Mouse (Mus musculus) hindbrain, embryonic 15.5 days (tissue): Measurements from ENCODE around the gene Csf1. TPM values are rescaled to one million over a fixed set of nuclear protein-coding genes. Genes with fewer than 3 reads are reported as not detected.
A peak's percentile ranks its signal among the peaks of the same experiment; 100 is the strongest.

ENCODE experiments used
- ATAC-seq: fragments of 200-750 bp; cut with Nextera tagmentation; 2 replicates; pipeline ENCODE4 v1.8.0; 2017; ENCODE audit warnings: low read depth, moderate number of reproducible peaks, moderate TSS enrichment; ENCODE audit not compliant: low FRiP score
- H3K27ac ChIP-seq: fragments of 300-500 bp; sonication (generic); replicated peaks from 2 replicates; pipeline ENCODE4 v1.5.1; 2015; ENCODE audit warnings: mild to moderate bottlenecking, inconsistent platforms
- H3K27me3 ChIP-seq: fragments of 300-500 bp; sonication (generic); 2 replicates; pipeline ENCODE4 v1.6.1; 2015; ENCODE audit warnings: control low read depth, inconsistent platforms
- H3K36me3 ChIP-seq: fragments of 300-500 bp; sonication (generic); 2 replicates; pipeline ENCODE4 v1.6.1; 2015; ENCODE audit warnings: control low read depth, inconsistent platforms
- H3K4me1 ChIP-seq: fragments of 300-500 bp; sonication (generic); replicated peaks from 2 replicates; pipeline ENCODE4 v1.6.1; 2015; ENCODE audit warnings: control low read depth, inconsistent platforms
- H3K4me2 ChIP-seq: fragments of 300-500 bp; sonication (generic); 2 replicates; pipeline ENCODE4 v1.6.1; 2015; ENCODE audit warnings: moderate library complexity, mild to moderate bottlenecking, inconsistent platforms
- H3K4me3 ChIP-seq: fragments of 300-500 bp; sonication (generic); 2 replicates; pipeline ENCODE4 v1.5.1; 2015; ENCODE audit warnings: mild to moderate bottlenecking, inconsistent platforms
- H3K9ac ChIP-seq: fragments of 300-500 bp; sonication (generic); 2 replicates; pipeline ENCODE4 v1.6.1; 2015; ENCODE audit warnings: inconsistent platforms
- H3K9me3 ChIP-seq: fragments of 300-500 bp; sonication (generic); 2 replicates; pipeline ENCODE4 v1.6.1; 2016; ENCODE audit warnings: control low read depth, inconsistent platforms
- WGBS: fragments of 180-500 bp; shearing (Covaris S2); methylation state at CpG from one replicate; pipeline ENCODE4 v1.1.7; 2015; 5-methylcytosine and 5-hydroxymethylcytosine counted together
- polyA plus RNA-seq: library from polyadenylated mRNA; unstranded; fragments of >200 nt; fragmentation: Nextera tagmentation; extraction: Ambion mirVana; gene quantifications from 2 replicates; pipeline ENCODE4 v1.2.1, GENCODE M21; 2015

The Csf1 gene
- polyA plus RNA-seq, 1 experiment from 2014 or later: 7.9 TPM

DNA sequence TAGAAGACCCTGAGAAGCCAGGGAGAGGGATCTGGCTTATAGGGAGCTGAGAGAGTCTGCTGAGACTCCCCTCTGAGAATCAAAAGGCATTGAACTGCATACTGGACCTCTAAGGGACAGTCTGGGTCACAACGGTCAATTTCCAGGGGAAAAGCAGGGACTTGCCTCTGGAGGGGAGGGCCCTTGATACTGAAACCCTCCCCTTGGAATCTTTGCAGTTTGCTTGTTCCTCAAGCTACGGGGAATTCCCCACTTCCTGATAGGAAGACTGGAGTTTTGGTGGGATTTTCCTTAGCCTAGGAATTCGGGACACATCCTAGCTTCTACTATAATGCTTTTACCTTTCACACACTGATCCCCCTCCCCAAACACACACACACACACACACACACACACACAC, 15.5 kb upstream of the Csf1 start:
- H3K4me1 ChIP-seq: no peaks in the 10 kb centered on the region
- ATAC-seq: no peak
- H3K4me2 ChIP-seq: no peak overlapping the region
- WGBS: 47% methylated on average over 3 of the region's 3 CpGs
- H3K4me3 ChIP-seq: no peak overlapping the region
- no peak overlapping the region for H3K27ac ChIP-seq
- H3K9ac ChIP-seq: no peak overlapping the region
- no peaks in the 10 kb centered on the region for H3K36me3 ChIP-seq
- H3K27me3 ChIP-seq: no peaks in the 10 kb centered on the region
- no peaks in the 10 kb centered on the region for H3K9me3 ChIP-seq

DNA sequence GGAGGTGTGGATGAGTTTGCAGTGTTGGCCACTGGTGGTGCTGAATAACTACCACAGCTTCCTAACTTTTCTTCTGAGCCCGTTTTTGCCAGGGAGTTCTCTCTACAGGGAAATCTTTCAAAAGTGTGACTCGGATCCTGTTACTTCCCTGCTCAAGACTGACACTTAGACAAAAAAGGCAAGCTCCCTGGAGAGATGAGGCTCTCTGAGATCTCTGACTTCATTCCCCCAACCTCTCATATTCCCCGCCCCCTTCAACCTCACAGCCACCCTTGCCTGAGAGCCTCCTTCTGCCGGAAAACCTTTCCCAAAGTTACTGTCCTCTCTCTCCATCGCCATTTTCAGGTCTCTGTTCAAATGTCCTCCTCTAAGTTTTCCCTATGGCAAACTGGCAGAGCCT, 14.8 kb upstream of the Csf1 start:
- Histone ChIP-seq H3K9me3 (no peaks in the 10 kb centered on the region), H3K4me1 (no peaks in the 10 kb centered on the region), H3K4me2 (no peak overlapping the region), H3K9ac (no peak overlapping the region), H3K27me3 (no peaks in the 10 kb centered on the region), H3K36me3 (no peaks in the 10 kb centered on the region), H3K27ac (no peak overlapping the region), H3K4me3 (no peak overlapping the region)
- 54% methylated on average over 5 of the region's 5 CpGs for WGBS
- no peak for ATAC-seq

DNA sequence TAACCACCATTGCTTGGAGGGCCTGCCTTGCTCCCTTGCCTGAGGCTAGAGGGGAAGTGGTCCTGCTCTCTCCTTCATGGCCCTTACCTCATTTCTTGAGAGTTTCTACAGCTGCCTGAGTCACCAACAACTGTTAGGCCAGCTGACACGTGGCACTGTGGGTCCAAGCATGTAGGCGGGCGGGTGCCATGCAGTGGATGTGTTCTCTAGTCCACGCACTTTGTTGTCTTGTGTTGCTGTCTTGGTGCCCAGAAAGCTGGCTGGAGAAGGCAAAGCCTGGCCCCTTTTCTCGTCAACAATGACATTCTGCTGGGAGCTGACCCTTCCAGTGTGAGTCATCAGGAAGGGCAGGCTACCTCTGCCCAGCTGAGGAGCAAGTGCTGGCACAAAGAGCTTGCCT, 12.6 kb upstream of the Csf1 start:
- H3K36me3 ChIP-seq: no peaks in the 10 kb centered on the region
- no peak overlapping the region for H3K27ac ChIP-seq
- WGBS: 79% methylated on average over 5 of the region's 5 CpGs
- H3K9me3 ChIP-seq: no peaks in the 10 kb centered on the region
- no peak overlapping the region for H3K4me2 ChIP-seq
- no peaks in the 10 kb centered on the region for H3K27me3 ChIP-seq
- ATAC-seq: no peak
- no peak overlapping the region for H3K4me3 ChIP-seq
- H3K9ac ChIP-seq: no peak overlapping the region
- no peaks in the 10 kb centered on the region for H3K4me1 ChIP-seq

DNA sequence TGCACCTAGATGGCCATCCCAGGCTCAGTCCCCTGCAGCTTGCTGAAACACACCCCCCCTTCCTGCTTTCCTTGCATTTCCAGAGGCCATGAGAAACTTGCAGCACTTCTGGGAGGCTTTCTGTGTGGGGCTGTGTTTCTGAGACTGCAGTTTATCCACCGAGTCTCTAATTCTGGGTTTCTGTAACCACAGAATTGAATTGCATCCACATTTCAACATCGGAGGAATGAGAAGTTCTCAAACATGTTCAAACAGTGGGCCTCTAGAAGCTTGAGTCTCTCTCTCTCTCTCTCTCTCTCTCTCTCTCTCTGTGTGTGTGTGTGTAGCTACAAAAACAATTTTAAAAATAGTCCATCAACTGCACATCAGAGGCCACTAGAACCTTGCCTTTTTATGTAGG, 9.4 kb upstream of the Csf1 start:
- Histone ChIP-seq H3K4me3 (no peak overlapping the region), H3K9ac (no peak overlapping the region), H3K9me3 (no peaks in the 10 kb centered on the region), H3K4me1 (no peaks in the 10 kb centered on the region), H3K36me3 (no peaks in the 10 kb centered on the region), H3K27me3 (no peaks in the 10 kb centered on the region), H3K27ac (no peak overlapping the region), H3K4me2 (no peak overlapping the region)
- no peak for ATAC-seq
- 84% methylated on average over 2 of the region's 2 CpGs for WGBS

DNA sequence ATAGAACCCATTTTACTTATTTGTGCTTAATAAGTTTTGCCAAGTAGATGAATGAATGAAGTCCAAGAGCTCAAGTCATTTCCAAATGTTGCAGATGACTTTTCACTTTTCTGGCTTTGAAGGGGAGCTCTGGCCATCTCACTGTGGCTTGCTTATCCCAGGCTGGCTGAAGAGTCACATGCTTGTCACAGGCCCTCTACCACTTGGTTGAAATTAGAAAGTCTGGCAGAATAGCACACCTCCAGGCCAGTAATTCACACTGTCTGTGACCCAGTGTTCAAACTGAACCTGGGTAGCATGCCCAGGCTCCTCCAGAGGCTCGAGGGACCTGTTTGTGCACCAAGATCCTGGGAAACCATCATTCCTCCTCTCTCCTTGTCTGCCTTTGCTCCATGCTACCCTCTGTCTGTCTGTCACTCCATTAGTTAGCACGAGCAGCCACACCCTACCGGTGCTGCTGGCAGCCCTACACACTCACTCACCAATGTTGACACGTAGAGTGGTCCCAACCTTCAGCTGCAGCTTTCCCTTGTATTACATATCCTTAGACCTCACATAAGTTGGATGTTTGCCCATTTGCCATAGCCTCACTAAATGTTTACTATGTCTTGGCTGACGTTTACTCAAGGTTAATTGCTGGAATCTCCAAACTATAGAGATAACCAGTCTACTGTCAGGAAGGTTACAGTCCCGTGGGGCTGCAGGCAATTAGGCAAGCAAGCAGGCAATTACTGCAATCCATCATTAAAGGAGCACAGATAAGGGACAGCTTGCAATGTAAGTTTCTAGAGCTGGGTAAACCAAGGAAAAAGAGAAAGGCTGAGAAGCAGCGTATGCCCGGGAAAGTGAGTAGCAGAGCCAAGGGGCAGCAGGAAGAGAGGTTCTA, 8.1 kb upstream of the Csf1 start:
- WGBS: 64% methylated on average over 8 of the region's 8 CpGs
- Histone ChIP-seq H3K27me3 (no peaks in the 10 kb centered on the region), H3K9me3 (no peaks in the 10 kb centered on the region), H3K36me3 (no peaks in the 10 kb centered on the region), H3K4me2 (no peak overlapping the region), H3K4me3 (no peak overlapping the region), H3K27ac (no peak overlapping the region), H3K9ac (no peak overlapping the region), H3K4me1 (no peaks in the 10 kb centered on the region)
- peak; percentile 45; the same call in 1 of the 2 replicates for ATAC-seq

DNA sequence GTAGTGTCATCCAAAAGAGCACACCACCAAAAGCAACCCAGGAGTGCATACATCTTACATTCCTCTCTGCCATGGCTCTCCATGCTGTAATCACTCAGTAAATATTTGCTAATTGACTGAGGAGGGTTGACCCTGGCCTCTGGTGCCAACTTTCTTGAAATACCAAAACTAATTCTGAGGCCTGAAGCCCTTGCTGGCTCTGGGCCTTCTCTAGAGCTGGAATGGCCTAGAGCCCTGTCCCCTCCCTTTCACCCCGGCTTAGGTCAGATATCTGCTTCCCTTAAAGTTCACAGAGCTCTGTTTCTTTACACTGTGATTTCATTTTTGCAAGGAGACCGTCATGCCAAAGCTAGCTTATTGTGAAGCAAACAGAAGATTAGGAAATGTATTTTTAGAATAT, 6.5 kb upstream of the Csf1 start:
- Histone ChIP-seq H3K27me3 (no peaks in the 10 kb centered on the region), H3K9me3 (no peaks in the 10 kb centered on the region), H3K4me1 (no peaks in the 10 kb centered on the region), H3K4me3 (no peak overlapping the region), H3K4me2 (no peak overlapping the region), H3K9ac (no peak overlapping the region), H3K27ac (no peak overlapping the region), H3K36me3 (no peaks in the 10 kb centered on the region)
- no peak for ATAC-seq
- 80% methylated on average over 2 of the region's 2 CpGs for WGBS

DNA sequence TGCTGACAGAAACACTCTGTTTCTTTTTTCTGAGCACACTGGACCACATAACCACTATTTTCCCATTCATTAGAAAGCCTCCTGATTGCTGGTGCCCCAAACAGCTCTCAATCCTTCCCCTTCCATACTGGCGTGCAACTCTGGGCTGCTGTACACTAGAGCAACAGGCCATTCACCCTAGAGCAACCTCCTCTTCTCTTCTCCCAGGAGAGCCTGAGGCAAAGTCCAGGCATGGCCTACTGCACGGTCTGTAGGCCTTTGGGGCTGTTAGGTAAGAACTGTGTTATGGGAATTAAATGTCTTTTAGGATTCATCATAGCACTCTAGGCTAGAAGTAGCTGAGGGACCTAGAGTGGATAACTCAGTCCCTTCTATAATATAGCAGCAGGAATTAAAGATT, 5.7 kb upstream of the Csf1 start:
- Histone ChIP-seq H3K4me1 (no peaks in the 10 kb centered on the region), H3K4me3 (no peak overlapping the region), H3K27me3 (no peaks in the 10 kb centered on the region), H3K4me2 (no peak overlapping the region), H3K36me3 (no peaks in the 10 kb centered on the region), H3K27ac (no peak overlapping the region), H3K9me3 (no peaks in the 10 kb centered on the region), H3K9ac (no peak overlapping the region)
- WGBS: 83% methylated on average over 2 of the region's 2 CpGs
- ATAC-seq: no peak

DNA sequence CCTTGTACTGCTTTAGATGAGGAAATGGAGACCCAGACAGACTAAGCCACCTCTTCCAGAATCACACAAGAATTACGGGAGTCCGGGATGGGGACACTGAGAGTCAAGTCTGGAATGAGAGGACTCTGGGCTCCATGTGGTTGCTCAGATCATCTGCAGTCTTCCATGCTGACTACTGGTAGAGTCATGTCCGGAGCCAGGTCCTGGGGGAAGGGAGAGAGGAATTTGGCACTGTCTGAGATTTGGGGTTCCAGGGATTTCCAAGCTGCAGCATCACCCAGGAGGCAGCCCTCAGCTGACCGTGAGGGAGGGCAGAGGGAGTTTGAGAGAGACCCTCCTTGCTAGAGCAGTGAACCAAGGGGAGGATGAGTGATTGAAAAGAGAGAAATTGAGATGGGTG, 3.3 kb upstream of the Csf1 start:
- Histone ChIP-seq H3K27me3 (no peaks in the 10 kb centered on the region), H3K4me2 (no peak overlapping the region), H3K9ac (no peak overlapping the region), H3K36me3 (no peaks in the 10 kb centered on the region), H3K4me3 (no peak overlapping the region), H3K9me3 (no peaks in the 10 kb centered on the region), H3K27ac (no peak overlapping the region), H3K4me1 (peaks cover 20% of the 10 kb centered on the region)
- ATAC-seq: no peak
- WGBS: 84% methylated on average over 4 of the region's 4 CpGs

DNA sequence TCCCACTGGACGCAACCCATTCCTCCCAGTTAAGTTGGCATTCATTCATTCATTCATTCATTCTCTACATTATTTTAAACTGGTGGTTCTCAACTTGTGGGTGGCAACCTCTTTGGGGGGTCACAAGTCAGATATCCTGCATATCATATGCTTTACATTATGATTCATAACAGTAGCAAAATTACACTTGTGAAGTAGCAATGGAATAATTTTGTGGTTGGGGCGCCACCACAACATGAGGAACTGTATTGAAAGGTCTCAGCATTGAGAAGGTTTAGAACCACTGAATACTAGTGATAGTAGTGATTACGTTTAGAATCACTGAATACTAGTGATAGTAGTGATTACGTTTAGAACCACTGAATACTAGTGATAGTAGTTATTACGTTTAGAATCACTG, 1.2 kb upstream of the Csf1 start:
- WGBS: 97% methylated on average over 5 of the region's 5 CpGs
- no peak overlapping the region for H3K4me2 ChIP-seq
- no peak for ATAC-seq

DNA sequence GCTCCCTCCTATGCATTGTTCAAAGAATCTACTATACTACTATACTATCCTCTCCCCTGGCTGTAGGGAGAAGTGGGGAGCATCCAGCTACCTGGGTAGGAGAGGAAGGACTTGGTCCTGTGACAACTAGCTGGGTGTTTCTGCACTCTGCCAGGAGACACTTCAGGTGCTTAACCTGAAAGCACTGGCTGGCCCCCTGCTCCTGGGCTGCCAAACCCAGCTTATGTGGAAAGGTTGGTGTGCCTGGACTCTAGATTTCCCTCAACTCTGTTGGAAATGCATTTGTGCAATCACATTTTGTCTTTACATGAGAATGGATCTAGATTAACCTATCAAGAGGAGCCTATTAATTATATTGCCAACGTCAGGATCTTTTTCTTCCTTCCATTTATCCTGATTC, 502 bp upstream of the Csf1 start:
- peak overlapping the region; percentile 94 for H3K4me2 ChIP-seq
- no peak for ATAC-seq
- peak overlapping the region; percentile 74; the same call in 1 of the 2 replicates for H3K27ac ChIP-seq
- H3K9me3 ChIP-seq: no peaks in the 10 kb centered on the region
- 38% methylated on average over 1 of the region's 1 CpGs for WGBS
- H3K36me3 ChIP-seq: no peaks in the 10 kb centered on the region
- peaks cover 34% of the 10 kb centered on the region for H3K4me1 ChIP-seq
- H3K4me3 ChIP-seq: peak overlapping the region; percentile 47; the same call in 1 of the 2 replicates
- H3K9ac ChIP-seq: no peak overlapping the region
- H3K27me3 ChIP-seq: no peaks in the 10 kb centered on the region

More for the DNA sequence above, 1.2 kb upstream of the Csf1 start:
- H3K4me3 ChIP-seq: no peak overlapping the region
- no peaks in the 10 kb centered on the region for H3K36me3 ChIP-seq
- H3K9ac ChIP-seq: no peak overlapping the region
- peaks cover 34% of the 10 kb centered on the region for H3K4me1 ChIP-seq
- no peaks in the 10 kb centered on the region for H3K27me3 ChIP-seq
- H3K27ac ChIP-seq: no peak overlapping the region
- H3K9me3 ChIP-seq: no peaks in the 10 kb centered on the region

DNA sequence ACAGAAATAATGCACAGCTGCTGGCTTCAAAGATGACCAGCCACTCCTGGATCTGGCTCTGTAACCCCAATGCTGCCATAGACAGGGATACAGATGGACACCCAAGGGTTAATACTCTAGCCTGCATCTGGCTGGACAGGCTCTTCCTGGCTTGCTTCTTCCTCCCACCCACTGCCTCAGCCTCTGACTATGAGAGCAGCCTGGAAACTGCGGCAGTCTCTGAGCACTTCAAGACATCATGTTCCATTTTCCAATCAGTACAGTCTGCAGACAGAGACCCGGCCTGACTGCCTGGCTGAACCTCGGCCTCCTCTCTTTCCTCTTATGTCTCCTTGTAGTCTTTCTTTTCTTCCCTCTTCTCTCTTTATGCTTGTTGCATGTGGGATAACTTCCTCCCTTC, 1.6 kb downstream of the Csf1 start:
- Histone ChIP-seq H3K27ac (no peak overlapping the region), H3K4me2 (peak overlapping the region; percentile 94), H3K9ac (0 out of 2 replicates have a peak overlapping the region, but pooled peaks have one; percentile 1), H3K36me3 (no peaks in the 10 kb centered on the region), H3K27me3 (no peaks in the 10 kb centered on the region), H3K4me1 (peaks cover 34% of the 10 kb centered on the region), H3K9me3 (no peaks in the 10 kb centered on the region), H3K4me3 (peak overlapping the region; percentile 47)
- ATAC-seq: 0 out of 2 replicates have a peak, but pooled peaks have one; percentile 16
- WGBS: 31% methylated on average over 3 of the region's 3 CpGs

DNA sequence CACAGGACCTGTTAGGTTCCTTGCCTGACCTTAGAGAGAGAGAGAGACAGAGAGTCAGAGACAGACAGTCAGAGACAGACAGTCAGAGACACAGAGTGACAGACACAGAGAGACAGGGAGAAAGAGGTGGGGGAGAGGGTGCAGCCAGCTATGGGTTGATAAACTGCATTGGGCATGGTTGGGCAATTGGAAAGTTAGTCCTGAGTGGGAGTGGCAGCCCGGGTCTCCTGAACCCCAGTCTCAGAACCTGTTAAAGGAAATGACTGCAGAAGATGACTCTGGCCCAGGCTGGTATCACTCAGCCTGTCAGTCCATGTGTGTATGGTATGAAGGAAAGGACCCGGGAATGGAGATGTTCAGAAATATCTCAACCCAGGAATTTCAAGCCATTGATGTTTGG, 2.1 kb downstream of the Csf1 start:
- Histone ChIP-seq H3K4me1 (peaks cover 34% of the 10 kb centered on the region), H3K9ac (0 out of 2 replicates have a peak overlapping the region, but pooled peaks have one; percentile 1), H3K4me3 (peak overlapping the region; percentile 47), H3K9me3 (no peaks in the 10 kb centered on the region), H3K27me3 (no peaks in the 10 kb centered on the region), H3K36me3 (no peaks in the 10 kb centered on the region), H3K27ac (no peak overlapping the region), H3K4me2 (peak overlapping the region; percentile 94)
- 79% methylated on average over 2 of the region's 2 CpGs for WGBS
- no peak for ATAC-seq
